Mouse (Mus musculus): ENCODE results near the gene Caprin1. TPM values are rescaled to one million over a fixed set of nuclear protein-coding genes. Genes with fewer than 3 reads are reported as not detected.

The Caprin1 gene
- polyA plus RNA-seq, 1 experiment from 2014 or later, result 486 TPM

- no peak overlapping the region for H3K4me3 ChIP-seq (replicated peaks)
- H3K4me2 ChIP-seq (replicated peaks), result no peak overlapping the region
- no peak for ATAC-seq
- no peak overlapping the region for H3K27ac ChIP-seq
- WGBS, result 74% methylated on average over 4 of the region's 4 CpGs
- no peaks in the 10 kb centered on the region for H3K4me1 ChIP-seq (replicated peaks)
- no peaks in the 10 kb centered on the region for H3K27me3 ChIP-seq
- peaks cover 71% of the 10 kb centered on the region for H3K36me3 ChIP-seq
- no peaks in the 10 kb centered on the region for H3K9me3 ChIP-seq
- H3K9ac ChIP-seq (replicated peaks), result no peak overlapping the region
Measured at GRCm38 (mm10) chr2:103714412-103714811, 83.0 kb downstream of the Caprin1 start.

- Histone ChIP-seq H3K9ac (replicated peaks) (no peak overlapping the region), H3K36me3 (peaks cover 76% of the 10 kb centered on the region), H3K4me1 (replicated peaks) (no peaks in the 10 kb centered on the region), H3K27ac (no peak overlapping the region), H3K27me3 (no peaks in the 10 kb centered on the region), H3K4me2 (replicated peaks) (no peak overlapping the region), H3K4me3 (replicated peaks) (no peak overlapping the region), H3K9me3 (no peaks in the 10 kb centered on the region)
- no peak for ATAC-seq
- whole genome bisulfite sequencing, result 91% methylated on average over 7 of the region's 7 CpGs
Measured at GRCm38 (mm10) chr2:103713831-103714230, 83.6 kb downstream of the Caprin1 start.

Small RNA genes within 50 kb of the gene (microRNA-seq; reads per million reads assigned to microRNA genes)
- gene Gm22757, result not detected
- gene Gm22761, result not detected

Other genes starting within 250 kb of the Caprin1 start
- 11.2 and 12.8 TPM in 2 replicates for gene Abtb2, start 231.3 kb downstream of the Caprin1 start, polyA plus RNA-seq (2015; fragmentation: Nextera tagmentation; extraction: Ambion mirVana)
- gene Nat10, start 36.4 kb downstream of the Caprin1 start, polyA plus RNA-seq (2015; fragmentation: Nextera tagmentation; extraction: Ambion mirVana), result 19.0 and 20.3 TPM in 2 replicates
- 25.8 and 28.7 TPM in 2 replicates for gene Lmo2, start 160.3 kb upstream of the Caprin1 start, polyA plus RNA-seq (2015; fragmentation: Nextera tagmentation; extraction: Ambion mirVana)
- 64.3 and 72.0 TPM in 2 replicates for gene Fbxo3, start 230.1 kb upstream of the Caprin1 start, polyA plus RNA-seq (2015; fragmentation: Nextera tagmentation; extraction: Ambion mirVana)
- gene 4931422A03Rik, start 230.7 kb upstream of the Caprin1 start, polyA plus RNA-seq (2015; fragmentation: Nextera tagmentation; extraction: Ambion mirVana), result 1.8 and 2.5 TPM in 2 replicates

Measured in midbrain, embryonic 13.5 days (tissue).